Mouse (Mus musculus): ENCODE results near the gene Fance.
"Not testable (repeated sequence)": the region's sequence is repeated elsewhere in the genome, so short reads cannot be mapped to it uniquely, and the experiment has no call there.

The Fance gene

DNA sequence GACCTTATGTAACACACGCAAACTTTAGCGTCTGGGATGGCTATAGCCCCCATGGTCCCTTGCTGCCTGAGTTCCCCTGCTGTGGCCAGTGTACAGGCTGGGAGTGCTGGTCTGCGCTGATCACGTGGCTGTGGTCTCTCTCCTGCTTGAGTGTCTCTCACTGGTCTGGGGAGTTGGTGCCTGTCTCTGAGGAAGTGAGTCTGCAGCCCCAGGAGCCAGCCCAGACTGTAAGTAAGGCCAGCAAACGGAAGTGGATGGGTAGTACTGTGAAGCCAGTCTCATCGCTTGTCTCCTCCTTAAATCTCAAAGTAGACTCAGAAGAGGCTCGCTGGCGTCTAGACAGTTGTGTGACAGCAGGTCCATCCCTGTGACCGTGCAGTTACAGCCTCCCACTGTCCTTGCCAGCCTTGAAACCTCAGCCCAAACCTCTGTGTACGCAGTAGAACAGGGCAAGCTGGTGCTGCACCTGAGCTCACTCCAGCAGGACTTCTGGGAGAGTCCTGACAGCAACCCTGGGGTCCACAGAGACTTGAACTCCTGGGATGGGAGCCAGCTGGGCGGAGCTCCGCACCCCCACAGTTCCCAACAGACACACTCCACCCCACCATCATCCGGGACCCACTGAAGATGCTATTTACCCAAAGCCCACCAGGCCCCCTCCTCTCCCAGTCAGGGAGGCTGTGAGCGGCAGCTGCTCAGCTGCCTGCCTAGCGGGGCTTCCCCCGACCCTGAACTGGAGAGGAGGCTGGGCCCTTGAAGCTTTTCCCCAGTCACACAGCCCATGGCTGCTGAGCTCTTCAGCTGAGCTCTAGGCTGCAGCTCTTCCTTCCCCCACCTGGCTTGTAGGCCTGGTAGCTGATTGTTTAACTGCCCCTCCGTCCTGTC is 18.6 kb upstream of the Fance start:
- DNase-seq = no peak

DNA sequence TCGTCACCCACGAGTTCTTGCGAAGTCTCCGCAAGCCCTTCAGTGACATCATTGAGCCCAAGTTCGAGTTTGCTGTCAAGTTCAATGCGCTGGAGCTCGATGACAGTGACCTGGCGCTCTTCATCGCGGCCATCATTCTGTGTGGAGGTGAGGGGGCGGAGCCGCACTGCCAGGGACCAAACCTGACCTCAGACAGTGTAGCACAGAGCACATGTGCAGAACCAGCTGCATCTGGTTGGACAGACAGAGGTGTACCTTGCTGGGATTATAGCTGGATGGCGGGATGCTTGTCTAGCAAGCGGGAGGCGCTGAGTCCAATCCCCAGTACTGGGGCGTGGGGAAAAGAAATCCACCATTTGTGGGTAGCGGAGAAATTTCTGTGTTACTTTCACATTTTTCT is 14.4 kb upstream of the Fance start:
- DNase-seq = no peak

DNA sequence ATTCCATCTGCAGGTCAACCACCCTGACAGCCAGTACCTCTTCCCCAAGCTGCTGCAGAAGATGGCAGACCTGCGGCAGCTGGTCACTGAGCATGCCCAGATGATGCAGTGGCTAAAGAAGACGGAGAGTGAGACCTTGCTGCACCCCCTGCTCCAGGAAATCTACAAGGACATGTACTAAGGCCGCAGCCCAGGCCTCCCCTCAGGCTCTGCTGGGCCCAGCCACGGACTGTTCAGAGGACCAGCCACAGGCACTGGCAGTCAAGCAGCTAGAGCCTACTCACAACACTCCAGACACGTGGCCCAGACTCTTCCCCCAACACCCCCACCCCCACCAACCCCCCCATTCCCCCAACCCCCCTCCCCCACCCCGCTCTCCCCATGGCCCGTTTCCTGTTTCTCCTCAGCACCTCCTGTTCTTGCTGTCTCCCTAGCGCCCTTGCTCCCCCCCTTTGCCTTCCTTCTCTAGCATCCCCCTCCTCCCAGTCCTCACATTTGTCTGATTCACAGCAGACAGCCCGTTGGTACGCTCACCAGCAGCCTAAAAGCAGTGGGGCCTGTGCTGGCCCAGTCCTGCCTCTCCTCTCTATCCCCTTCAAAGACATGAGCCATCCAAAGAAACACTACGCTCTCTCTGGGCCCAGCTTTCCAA is 13.5 kb upstream of the Fance start:
- no peak for DNase-seq

DNA sequence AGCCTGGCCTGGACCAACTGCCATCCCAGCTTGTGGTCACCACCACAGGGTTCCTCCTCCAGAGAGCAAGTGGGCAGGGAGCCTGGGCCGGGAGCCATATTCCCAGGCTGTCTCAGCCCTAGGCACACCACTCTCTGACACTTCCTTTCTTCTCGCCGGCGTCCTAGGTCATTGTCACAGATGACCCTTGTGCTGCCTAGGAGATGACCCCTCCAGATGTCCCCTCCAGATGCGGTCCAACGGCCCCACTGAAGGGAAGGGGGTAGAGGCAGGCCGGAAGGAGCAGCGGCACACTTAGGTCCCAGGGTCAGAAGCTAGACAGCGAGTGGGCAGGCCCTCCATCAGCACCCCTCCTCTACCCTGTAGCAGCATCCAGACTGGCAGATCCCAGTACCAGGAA is 13.0 kb upstream of the Fance start:
- DNase-seq = no peak

DNA sequence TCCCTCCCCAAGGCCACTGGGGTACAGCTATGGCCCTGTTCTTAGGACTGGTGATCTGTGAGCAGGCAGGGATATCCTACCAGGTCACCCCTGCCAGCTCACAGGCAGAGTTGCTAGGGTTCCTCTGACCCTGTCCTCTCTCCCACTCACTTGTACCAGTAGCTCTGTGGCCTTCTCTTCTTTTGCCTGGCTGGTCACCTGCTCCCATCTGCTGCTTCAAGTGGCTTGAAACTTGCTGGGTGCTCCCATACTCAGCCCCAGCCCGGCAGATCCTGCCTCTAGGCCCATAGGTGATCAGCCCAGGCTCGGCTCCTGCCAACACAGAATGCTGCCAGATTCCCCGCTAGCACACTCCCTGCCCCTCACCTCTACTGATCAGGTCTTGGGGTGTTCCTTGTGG is 12.5 kb upstream of the Fance start:
- peak in 1 of 2 experiments; percentile 31 for DNase-seq

DNA sequence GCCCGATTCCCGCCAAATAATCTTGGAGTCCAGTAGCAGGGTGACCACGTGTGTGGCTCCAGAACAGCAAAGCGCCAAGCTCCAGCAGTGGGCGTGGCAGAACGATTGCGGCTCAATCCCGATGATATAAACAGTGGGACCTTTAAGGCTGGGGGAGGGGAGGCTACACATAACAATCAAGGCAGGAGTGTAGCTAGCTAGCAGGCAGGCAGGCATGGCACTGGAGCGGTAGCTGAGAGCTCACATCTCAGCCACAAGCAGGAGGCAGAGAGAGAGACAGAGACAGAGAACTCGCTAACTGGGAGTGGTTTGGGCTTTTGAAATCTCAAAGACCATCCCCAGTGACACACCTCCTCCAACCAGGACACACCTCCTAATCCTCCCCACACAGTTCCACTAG is 8.1 kb upstream of the Fance start:
- no peak for DNase-seq

DNA sequence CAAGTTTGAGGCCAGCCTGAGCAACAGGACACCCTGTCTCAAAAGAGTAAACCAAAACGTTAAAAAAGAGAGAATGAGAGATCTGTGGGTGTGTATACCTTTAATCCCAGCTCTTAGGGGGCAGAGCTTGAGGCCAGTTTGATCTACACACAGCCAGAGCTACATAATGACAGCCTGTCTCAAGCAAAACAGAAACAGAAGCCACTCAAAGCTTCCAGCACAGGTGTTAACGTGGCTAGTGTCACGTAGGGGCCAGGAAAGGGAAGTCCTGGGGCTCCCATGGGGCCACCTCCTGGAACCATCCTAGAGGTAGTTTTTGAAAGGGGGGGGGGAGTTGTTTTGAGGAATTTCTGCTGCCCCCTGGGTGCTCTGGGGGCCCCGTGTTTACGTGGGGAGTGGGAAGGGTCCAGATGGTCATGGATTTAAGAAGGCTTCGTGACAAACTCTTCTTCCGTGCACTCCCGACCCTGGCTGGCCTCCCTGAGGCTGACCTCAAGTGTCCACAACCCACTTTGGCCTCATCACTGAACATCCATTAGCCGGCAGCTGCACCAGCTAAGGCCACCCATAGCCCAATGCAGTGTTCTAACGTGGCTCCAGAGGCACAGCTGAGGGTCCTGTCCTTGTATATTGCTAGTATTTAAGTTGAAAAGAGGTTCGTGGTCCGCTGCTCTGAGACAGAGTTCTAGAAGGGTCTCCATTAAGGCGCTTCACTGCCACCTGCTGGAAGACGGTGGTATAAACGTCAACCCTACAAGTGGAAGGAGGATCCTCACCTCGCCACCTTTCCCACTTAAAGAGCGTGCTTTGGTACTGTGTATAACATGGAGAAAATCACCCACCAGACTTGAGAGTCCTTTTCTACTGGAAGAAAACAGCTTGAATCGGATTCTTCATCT is 4.8 kb upstream of the Fance start:
- peak; percentile 95 to 97 for DNase-seq

DNA sequence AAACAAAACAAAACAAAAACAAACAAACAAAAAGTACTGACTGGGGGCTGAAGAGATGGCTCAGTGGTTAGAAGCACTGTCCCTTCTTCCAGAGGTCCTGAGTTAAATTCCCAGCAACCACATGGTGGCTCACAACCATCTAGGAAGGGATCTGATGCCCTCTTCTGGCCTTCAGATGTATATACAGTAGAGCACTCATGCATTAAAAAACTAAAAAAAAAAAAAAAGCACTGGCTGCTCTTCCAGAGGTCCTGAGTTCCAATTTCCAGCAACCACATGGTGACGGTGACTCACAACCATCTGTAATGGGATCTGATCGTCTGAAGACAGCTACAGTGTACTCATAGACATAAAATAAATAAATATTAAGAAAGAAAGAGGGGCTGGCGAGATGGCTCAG is 2.5 kb upstream of the Fance start:
- no peak for DNase-seq

DNA sequence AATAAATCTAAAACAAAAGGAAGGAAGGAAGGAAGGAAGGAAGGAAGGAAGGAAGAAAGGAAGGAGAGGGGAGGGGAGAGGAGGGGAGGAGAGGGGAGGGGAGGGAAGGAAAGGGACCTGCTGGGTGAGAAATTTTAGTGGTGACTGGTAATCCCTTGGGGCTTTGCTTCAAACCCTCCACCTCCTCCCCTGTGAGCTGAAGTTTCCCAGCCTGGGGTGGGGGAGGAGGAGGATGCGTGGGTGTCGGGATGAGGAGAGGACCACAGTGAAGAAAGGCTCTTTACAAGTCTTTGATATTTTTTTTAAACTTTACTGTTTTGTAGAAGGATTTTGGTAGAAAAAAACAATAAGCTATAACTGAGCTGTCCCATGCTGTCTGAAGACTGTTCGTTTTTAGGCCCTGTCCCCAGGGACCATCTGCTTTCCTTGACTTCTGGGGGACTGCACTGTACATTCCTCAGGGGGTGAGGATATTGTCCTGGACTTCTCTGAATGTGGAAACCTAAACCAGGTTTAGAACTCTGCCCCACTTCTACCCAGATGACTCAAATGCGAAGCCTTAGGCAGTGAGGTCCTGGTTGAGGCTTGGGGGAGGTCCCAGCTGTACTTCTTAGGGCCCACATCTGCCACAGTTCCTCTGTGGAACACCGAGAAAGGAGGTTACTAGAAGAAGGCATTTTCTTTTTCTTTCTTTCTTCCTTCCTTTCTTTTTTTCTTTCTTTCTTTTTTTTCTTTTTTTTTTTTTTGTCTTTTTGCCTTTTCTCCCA is 1.8 kb upstream of the Fance start:
- peak in 1 of 2 experiments; percentile 41 for DNase-seq

DNA sequence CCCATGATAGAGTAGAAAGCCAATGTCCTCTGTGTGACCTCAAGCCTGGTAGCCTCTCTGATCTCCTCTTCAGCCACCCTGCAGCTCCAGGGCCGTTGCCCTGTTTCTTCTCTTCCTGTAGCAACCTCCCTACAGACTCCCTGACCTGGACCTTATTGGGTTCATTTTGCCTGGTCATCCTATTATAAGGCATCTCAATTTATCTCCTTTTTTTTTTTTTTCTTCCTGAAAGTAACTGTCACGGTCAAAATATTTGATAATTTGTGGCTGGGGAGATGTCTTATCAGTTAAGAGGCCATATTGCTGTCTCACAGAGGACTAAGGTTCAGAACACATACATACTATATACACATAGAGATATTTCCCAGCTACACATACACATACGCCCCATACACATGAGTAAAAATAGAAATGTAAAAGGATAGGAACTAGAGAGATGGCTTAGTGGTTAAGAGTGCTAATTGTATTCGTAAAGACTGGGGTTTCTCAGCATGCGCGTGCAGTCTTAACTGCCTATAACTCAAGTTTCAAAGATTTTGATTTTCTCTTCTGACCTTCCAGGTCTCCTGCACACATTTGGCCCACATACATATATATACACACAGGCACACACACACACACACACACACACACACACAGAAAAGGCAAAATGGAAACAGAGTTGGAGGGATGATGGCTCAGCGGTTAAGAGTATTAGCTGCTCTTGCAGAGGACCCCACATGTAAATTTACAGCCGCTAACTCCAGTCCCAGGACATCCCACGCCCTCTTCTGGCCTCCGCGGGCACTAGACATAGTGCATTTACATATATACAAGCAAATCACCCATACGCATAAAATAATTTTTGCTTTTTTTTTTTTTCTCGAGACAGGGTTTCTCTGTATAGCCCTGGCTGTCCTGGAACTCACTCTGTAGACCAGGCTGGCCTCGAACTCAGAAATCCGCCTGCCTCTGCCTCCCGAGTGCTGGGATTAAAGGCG is 797 bp upstream of the Fance start:
- peak; percentile 62 to 72 for DNase-seq

DNA sequence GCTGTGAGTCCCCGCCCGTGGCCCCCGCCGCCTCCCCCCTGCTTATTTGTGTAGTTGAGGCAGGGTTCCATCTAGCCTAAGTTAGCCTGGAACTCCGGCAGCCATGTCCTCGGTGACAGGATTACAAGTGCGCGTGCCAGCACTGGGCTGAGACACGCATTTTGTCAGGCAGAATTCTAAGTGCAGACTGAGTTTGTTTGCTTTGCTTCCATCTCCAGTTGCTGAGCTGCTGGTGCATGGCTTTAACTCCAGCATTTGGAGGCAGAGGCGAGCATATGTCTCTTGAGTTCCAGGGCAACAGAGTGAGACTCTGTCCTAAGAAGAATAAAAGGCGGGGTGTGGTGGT is 534 bp downstream of the Fance start:
- DNase-seq = peak in 1 of 2 experiments; percentile 33

DNA sequence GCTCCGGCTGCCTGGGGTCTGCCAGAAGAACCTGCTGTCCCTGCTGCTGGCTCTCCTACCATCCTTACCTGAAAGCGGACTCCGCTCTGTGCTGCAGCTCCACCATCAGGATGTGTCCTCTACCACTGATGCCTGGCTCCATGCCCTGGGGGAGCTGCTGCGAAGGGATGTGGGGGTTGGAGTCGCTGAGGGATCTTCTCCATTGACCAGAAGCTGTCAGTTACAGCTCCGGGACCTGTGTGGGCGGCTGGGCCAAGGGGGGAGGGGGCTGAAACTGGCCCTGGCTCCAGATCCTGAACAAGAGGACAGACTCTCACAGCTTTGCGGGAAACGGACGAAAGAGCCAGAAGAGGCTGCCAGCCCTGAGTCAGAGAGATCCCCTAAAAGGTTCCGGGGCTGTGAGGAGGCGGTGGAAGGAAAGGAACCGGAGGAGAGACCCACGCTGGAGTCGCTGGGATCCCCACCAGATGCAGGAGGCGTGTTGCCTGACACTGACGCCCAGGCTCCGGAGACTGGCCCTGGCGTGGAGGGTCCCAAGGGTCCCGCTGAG is 2.4 kb downstream of the Fance start:
- DNase-seq = no peak

DNA sequence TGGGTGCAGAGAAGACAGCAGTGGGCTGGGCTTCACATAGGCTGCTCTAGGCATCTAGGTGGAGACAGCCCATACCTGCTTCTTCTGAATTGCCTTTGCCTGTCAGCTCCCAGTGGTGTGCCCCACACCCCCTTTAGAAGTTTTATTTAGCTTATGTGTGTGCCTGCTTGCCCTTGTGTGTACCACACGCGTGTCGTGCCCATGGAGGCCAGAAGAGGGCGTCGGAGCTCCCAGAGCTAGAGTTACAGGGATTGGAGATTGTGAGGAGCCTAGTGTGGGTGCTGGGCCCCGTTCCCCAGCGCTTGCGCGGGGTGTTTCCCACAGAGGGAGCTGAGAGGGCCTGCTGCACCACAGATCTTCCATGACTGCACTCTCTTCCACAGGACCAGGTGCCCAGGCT is 3.2 kb downstream of the Fance start:
- no peak for DNase-seq

DNA sequence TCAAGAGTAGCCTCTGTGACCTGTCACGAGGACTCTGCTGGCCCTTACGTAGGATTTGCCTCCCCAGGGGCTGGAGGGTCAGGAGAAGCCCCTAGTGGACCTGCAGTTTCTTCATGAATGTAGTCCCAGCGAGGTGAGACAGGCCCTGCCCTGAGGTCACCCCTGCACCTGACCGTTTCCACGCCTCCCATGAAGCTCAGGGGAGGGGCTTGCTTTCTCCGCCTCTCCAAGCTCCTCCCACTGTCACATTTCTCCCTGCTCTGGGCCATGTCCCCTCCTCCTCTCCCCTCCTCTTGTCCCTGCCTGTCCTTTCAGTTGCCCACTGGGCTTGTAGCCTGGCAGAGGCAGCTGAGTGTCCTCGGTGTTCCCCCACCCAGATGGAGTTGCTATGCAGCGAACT is 3.8 kb downstream of the Fance start:
- DNase-seq = no peak

DNA sequence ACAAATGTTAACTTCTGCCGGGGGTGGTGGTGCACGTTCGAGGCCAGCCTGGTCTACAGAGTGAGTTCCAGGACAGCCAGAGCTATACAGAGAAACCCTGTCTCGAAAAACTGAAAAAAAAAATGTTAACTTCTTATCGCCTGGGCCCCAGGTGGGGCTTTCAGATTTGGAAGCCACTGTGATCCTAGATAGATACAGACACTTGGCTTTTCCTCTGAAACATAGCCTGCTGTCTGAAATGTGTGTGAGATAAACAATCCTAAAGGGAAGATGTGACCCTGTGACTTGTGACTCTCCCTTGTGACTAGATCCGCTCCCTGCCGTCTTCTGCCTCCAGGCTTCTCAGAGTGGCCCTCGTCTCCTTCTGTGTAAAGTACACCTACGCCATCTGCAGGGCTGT is 4.4 kb downstream of the Fance start:
- no peak for DNase-seq

DNA sequence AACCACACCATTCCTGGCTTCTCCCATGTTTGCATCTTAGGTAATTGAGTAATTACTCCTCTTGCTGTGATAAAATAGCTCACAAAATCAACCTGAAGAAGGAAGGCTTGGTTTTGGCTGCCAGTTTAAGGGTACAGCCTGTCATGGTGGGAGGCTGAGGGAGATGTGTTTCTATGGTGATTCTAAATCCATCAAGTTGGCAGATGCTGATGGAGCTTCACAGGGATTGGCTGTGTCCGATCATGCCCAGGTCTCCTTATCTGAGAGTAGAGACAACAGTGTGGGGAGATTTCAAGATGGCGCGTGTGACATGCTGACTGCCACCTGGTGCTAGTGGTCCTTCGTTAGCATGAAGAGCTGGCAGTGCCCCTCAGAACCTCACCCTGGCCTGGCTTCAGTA is 8.4 kb downstream of the Fance start:
- no peak for DNase-seq

DNA sequence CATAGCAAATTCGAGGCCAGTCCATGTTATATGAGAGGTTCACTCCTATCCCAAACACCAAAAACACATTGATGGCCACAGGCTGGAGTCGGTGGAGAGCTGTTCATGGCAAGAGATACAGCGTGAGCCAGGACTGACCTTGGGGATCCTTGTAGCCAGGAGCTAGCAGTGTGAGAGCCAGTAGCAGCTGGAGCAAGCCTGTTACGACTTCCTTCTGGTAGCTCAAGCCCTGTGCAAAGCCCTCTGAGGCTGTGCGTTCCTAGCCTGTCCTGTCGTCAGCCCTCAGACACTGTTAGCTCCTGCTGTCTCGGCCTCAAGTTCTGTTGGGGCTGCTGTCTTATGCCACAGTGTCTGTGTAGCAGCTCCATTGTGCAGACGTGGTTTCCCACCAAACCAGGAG is 10.5 kb downstream of the Fance start:
- no peak for DNase-seq

DNA sequence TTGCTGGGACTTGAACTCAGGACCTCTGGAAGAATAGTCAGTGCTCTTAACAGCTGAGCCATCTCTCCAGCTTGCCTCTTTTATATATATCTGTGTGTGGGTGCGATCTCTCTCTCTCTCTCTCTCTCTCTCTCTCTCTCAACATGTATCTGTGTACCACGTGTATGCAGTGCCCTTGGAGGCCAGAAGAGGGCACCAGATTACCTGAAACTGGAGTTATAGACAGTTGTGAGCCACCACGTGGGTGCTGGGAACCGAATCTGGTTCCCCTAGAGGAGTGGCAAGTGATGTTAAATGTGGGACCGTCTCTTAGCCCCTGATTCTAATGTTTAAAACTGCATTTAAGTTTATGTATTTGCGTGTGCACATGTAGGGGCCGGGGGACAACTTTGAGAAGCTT is 11.1 kb downstream of the Fance start:
- DNase-seq = not testable (repeated sequence)

DNA sequence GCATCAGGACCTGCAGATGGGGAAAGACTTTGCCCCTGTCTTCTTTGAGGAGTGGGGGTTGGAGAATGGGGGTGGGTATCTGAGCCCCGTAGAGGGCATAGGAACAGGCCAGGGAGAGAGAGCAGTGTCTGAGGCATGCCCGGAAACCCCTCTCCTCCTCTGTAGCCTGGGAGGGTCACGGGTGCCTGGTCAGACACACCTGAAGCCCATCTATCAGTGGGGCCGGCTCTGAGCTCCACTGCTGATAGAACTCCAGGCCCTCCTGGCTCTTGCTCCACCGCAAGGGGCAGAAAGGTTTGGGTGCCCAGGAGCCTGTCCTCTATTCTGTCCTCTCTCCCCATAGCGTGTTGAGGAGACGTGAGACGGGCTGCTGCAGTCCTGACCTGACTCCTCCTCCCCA is 12.4 kb downstream of the Fance start:
- no peak for DNase-seq

DNA sequence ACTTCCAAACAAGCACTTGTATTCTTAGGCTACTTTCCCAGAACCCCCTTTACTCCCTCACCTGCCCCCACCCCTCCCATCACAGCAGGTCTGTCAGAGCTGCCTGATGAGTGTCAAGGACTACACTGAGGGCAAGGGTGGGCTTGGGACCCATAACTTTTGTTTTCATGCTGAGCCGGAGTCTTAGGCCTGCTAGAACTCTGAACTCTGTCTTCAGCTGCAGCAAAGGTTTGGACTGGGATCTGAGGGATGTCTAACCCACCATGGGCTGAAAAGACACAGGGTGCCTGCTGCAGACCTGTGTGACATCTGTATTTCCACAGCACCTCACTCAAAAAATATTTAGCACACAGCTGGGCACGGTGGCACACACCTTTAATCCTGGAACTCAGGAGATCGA is 13.6 kb downstream of the Fance start:
- DNase-seq = no peak

DNA sequence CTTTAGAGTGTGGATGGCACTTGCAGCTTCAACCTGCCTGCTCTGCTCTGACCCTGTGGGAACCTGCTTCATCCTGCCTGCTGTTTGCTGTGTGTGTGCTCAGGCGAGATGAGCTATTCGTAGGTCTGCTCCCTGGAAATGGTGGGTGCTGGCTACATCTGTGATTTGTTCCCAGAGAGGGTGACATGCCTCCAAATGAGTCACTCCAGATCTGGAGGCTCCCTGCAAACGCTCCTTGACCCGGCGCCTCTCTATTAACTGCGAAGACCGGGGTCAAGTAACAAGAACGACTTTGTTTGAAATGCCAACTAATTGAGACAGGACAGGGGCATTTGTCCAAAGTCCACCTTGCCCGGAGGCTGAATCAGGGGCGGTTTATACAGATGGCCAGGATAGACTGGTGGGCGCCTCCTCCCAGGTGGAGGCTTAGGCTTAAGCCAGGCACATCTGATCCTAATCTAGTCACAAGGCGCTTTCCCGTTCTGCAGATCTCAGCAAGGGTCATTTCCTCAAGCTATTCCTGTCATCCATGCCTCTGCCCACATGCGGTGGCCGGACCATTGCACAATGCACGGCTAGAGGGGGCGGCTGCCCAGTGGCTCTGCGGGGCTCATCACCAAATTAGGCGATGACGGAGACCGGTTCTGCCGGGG is 14.5 kb downstream of the Fance start:
- no peak for DNase-seq
